Mouse (Mus musculus) thymus, adult 2 months (tissue): ENCODE measurements around the gene Letmd1. TPM values are rescaled to one million over a fixed set of nuclear protein-coding genes. Genes with fewer than 3 reads are reported as not detected.
"Not testable (repeated sequence)": the region's sequence is repeated elsewhere in the genome, so short reads cannot be mapped to it uniquely, and the experiment has no call there.

Experiments
- DNase-seq: peaks from one replicate; pipeline ENCODE4 v3.0.0; 2021
- H3K27ac ChIP-seq: fragments of 200-500 bp; 2 replicates; pipeline ENCODE4 v1.5.1; 2012; ENCODE audit warnings: low read length, control low read depth; ENCODE audit not compliant: control insufficient read depth, insufficient read depth
- H3K27me3 ChIP-seq: fragments of 200-500 bp; 2 replicates; pipeline ENCODE4 v1.6.1; 2012; ENCODE audit warnings: mild to moderate bottlenecking, low read length, moderate library complexity, mixed read lengths; ENCODE audit not compliant: control insufficient read depth, insufficient read depth
- H3K36me3 ChIP-seq: fragments of 200-500 bp; 2 replicates; pipeline ENCODE4 v1.6.1; 2012; ENCODE audit warnings: mild to moderate bottlenecking, low read length, moderate library complexity; ENCODE audit not compliant: control insufficient read depth, insufficient read depth
- H3K4me1 ChIP-seq: fragments of 200-500 bp; replicated peaks from 2 replicates; pipeline ENCODE4 v1.6.1; 2012; ENCODE audit warnings: low read length; ENCODE audit not compliant: control insufficient read depth, insufficient read depth
- H3K4me3 ChIP-seq: fragments of 200-500 bp; 2 replicates; pipeline ENCODE4 v1.5.1; 2012; ENCODE audit warnings: mild to moderate bottlenecking, low read length, control low read depth, moderate library complexity; ENCODE audit not compliant: control insufficient read depth, insufficient read depth
- CTCF ChIP-seq: fragments of 200-500 bp; IDR thresholded peaks from 2 replicates; pipeline ENCODE4 v1.5.1; 2012; ENCODE audit warnings: mild to moderate bottlenecking, control low read depth, low read length, moderate library complexity, borderline replicate concordance; ENCODE audit not compliant: control insufficient read depth, poor library complexity, insufficient read depth; ENCODE audit errors: extremely low read depth
- POLR2A ChIP-seq: fragments of 200-500 bp; IDR thresholded peaks from 2 replicates; pipeline ENCODE4 v1.6.1; 2012; ENCODE audit warnings: mild to moderate bottlenecking, low read length, control low read depth, moderate library complexity; ENCODE audit not compliant: control insufficient read depth, poor library complexity, insufficient read depth; ENCODE audit errors: extremely low read depth
- WGBS: fragments of 180-500 bp; shearing (Covaris S2); methylation state at CpG from one replicate; pipeline ENCODE4 v1.1.7; 2018; 5-methylcytosine and 5-hydroxymethylcytosine counted together
- polyA plus RNA-seq: library from polyadenylated mRNA; depleted of rRNA; stranded (reverse); fragments of >200 nt; gene quantifications from 2 replicates; pipeline ENCODE4 v1.2.3, GENCODE M21; 2012; rRNA removed

The Letmd1 gene
- 83.1 and 101 TPM in 2 replicates for polyA plus RNA-seq

GRCm38 (mm10) chr15:100468295-100469188, at the start of gene Letmd1:
Gene Letmd1 (plus strand): TSS chr15:100469023.
- Histone ChIP-seq H3K4me1 (peaks cover 12% of the 10 kb centered on the region), H3K27me3 (no peaks in the 10 kb centered on the region), H3K27ac (no peak within 1 kb of the TSS), H3K36me3 (peaks cover 2% of the 10 kb centered on the region; the same call in 1 of the 2 replicates), H3K4me3 (peak within 1 kb of the TSS; percentile 80)
- TF ChIP-seq POLR2A, result peak; percentile 88
- TF ChIP-seq CTCF, result peak; percentile 100
- peak; percentile 89 for DNase-seq
- 1% methylated on average over 84 of the region's 84 CpGs for WGBS

- peaks cover 65% of the 10 kb centered on the region for H3K4me1 ChIP-seq
- no peak for DNase-seq
- WGBS, result 53% methylated on average over 8 of the region's 8 CpGs
Observed at GRCm38 (mm10) chr15:100419311-100419710, 49.5 kb upstream of the Letmd1 start.

GRCm38 (mm10) chr15:100419901-100420745, 48.7 kb upstream of the Letmd1 start:
- 15% methylated on average over 9 of the region's 9 CpGs for WGBS
- Histone ChIP-seq H3K27me3 (peaks cover 4% of the 10 kb centered on the region; the same call in 1 of the 2 replicates), H3K36me3 (no peaks in the 10 kb centered on the region), H3K4me1 (peaks cover 62% of the 10 kb centered on the region), H3K27ac (peak overlapping the region; percentile 59; the same call in 1 of the 2 replicates), H3K4me3 (no peak overlapping the region)
- TF ChIP-seq POLR2A, result no peak
- TF ChIP-seq CTCF, result no peak
- no peak for DNase-seq

More at GRCm38 (mm10) chr15:100419311-100419710, 49.5 kb upstream of the Letmd1 start:
- H3K36me3 ChIP-seq, result no peaks in the 10 kb centered on the region
- TF ChIP-seq CTCF (no peak), POLR2A (no peak)
- peaks cover 1% of the 10 kb centered on the region; the same call in 1 of the 2 replicates for H3K27me3 ChIP-seq
- H3K27ac ChIP-seq, result peak overlapping the region; percentile 59; the same call in 1 of the 2 replicates
- H3K4me3 ChIP-seq, result no peak overlapping the region

GRCm38 (mm10) chr15:100421059-100421757, 47.6 kb upstream of the Letmd1 start:
- no peak overlapping the region for H3K4me3 ChIP-seq

GRCm38 (mm10) chr15:100421758-100422197, 47.0 kb upstream of the Letmd1 start, which contains the start of gene Gm5475:
Gene Gm5475 (plus strand): TSS chr15:100422147.
- Histone ChIP-seq H3K27ac (peak within 1 kb of the TSS; percentile 26; the same call in 1 of the 2 replicates), H3K4me3 (peak within 1 kb of the TSS; percentile 59), H3K4me1 (peaks cover 46% of the 10 kb centered on the region)
- H3K27me3 ChIP-seq, DNase-seq, H3K36me3 ChIP-seq: not testable (repeated sequence)
- WGBS, result 74% methylated on average over 3 of the region's 3 CpGs

More at GRCm38 (mm10) chr15:100421059-100421757, 47.6 kb upstream of the Letmd1 start:
- TF ChIP-seq POLR2A (no peak), CTCF (no peak)
- Histone ChIP-seq H3K27me3 (peaks cover 4% of the 10 kb centered on the region; the same call in 1 of the 2 replicates), H3K4me1 (peaks cover 52% of the 10 kb centered on the region), H3K27ac (peak overlapping the region; percentile 26; the same call in 1 of the 2 replicates), H3K36me3 (no peaks in the 10 kb centered on the region)
- 45% methylated on average over 8 of the region's 8 CpGs for WGBS
- DNase-seq, result no peak

GRCm38 (mm10) chr15:100422476-100422875, 46.3 kb upstream of the Letmd1 start:
- peaks cover 4% of the 10 kb centered on the region; the same call in 1 of the 2 replicates for H3K27me3 ChIP-seq
- H3K4me3 ChIP-seq, result peak overlapping the region; percentile 59
- no peaks in the 10 kb centered on the region for H3K36me3 ChIP-seq
- WGBS, result under 1% methylated on average over 43 of the region's 44 CpGs
- no peak overlapping the region for H3K27ac ChIP-seq
- peaks cover 41% of the 10 kb centered on the region for H3K4me1 ChIP-seq
- TF ChIP-seq POLR2A, result no peak
- no peak; the same call in 1 of the 2 replicates for TF ChIP-seq CTCF
- DNase-seq, result no peak
